Mouse (Mus musculus): ENCODE measurements at regions not wholly inside any gene's neighbourhood (a gene's known extent, or its start where the extent isn't known, plus 50 kb on each side); places are given as distances from the start of the nearest gene placed in this dataset.

DNA sequence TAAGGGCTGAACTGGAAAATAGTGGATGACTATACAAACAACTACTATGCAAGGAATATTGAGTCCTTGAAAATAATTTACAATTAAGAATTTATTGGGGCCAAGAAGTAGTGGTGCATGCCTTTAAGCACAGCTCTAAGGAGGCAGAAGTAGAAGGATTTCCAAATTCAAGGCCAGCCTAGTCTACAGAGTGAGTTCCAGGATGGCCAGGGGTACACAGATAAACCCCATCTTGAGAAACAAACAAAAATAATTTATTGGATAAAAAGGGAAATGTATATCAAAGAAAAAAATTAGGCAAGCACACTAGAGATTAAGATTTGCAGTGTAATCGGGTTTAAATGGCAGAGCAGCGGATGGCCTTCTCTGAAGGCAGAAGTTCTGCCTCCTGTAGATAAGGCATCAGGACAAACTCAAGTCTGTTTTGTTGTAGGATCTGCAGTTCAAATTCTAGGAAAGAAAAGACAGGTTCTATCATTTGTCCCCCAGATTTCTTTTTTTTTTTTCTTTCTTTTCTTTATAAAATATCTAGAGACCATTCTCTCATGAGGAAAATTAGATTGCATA lies 110.7 kb upstream of the Man2a1 start:
- H3K9me3 ChIP-seq (ENCODE audit: control insufficient read depth, low read length): no peaks in the 10 kb centered on the region
- ATAC-seq (ENCODE audit: low FRiP score): no peak

GRCm38 (mm10) chr17:64490664-64491063 lies 109.9 kb upstream of the Man2a1 start:
- H3K9ac ChIP-seq (ENCODE audit: low read length): no peak overlapping the region
- no peak overlapping the region for H3K4me3 ChIP-seq (ENCODE audit: low read depth, low read length)
- DNase-seq (ENCODE audit: low spot score, missing footprints): no peak
- H3K27ac ChIP-seq (ENCODE audit: low read depth, low read length): no peak overlapping the region
- no peaks in the 10 kb centered on the region for H3K27me3 ChIP-seq (ENCODE audit: control insufficient read depth, insufficient read depth, low read length)
- no peak for ATAC-seq (ENCODE audit: low FRiP score)
- WGBS: 91% methylated on average over 7 of the region's 7 CpGs
- H3K4me1 ChIP-seq (ENCODE audit: control insufficient read depth, insufficient read depth, low read length): no peaks in the 10 kb centered on the region
- H3K36me3 ChIP-seq (ENCODE audit: control insufficient read depth, insufficient read depth, low read length): no peaks in the 10 kb centered on the region
- no peak overlapping the region for H3K4me2 ChIP-seq
- H3K9me3 ChIP-seq (ENCODE audit: control insufficient read depth, low read length): no peaks in the 10 kb centered on the region

More for the DNA sequence above, 110.7 kb upstream of the Man2a1 start:
- 84% methylated on average over 2 of the region's 2 CpGs for WGBS
- Histone ChIP-seq H3K4me3 (ENCODE audit: low read depth, low read length) (no peak overlapping the region), H3K36me3 (ENCODE audit: control insufficient read depth, insufficient read depth, low read length) (no peaks in the 10 kb centered on the region), H3K27ac (ENCODE audit: low read depth, low read length) (no peak overlapping the region), H3K4me2 (no peak overlapping the region), H3K9ac (ENCODE audit: low read length) (no peak overlapping the region), H3K4me1 (ENCODE audit: control insufficient read depth, insufficient read depth, low read length) (no peaks in the 10 kb centered on the region), H3K27me3 (ENCODE audit: control insufficient read depth, insufficient read depth, low read length) (no peaks in the 10 kb centered on the region)
- DNase-seq (ENCODE audit: low spot score, missing footprints): no peak

DNA sequence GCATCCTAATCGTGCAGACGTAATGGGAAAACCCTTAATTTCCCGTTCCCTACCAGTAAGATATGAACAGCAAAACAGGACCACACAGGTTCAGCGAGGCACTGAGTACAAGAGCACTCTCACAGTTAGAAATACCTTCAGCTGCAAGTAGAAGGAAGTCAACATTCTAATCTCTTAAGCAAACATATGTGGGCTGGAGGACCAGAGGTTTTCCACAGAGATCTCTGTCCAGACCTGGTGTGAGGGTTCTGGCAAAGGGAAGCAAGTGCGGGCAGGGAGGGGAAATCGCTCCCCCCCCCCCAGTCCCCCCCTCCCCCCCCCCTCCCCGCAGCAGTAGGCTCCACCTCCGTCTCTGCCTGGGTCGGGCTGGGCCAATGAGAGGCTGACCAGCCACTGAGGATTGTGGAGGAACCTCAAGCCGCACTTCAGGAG lies 108.6 kb upstream of the Man2a1 start:
- Histone ChIP-seq H3K9ac (ENCODE audit: low read length) (no peak overlapping the region), H3K27ac (ENCODE audit: low read depth, low read length) (no peak overlapping the region), H3K36me3 (ENCODE audit: control insufficient read depth, insufficient read depth, low read length) (no peaks in the 10 kb centered on the region), H3K27me3 (ENCODE audit: control insufficient read depth, insufficient read depth, low read length) (no peaks in the 10 kb centered on the region), H3K4me1 (ENCODE audit: control insufficient read depth, insufficient read depth, low read length) (no peaks in the 10 kb centered on the region), H3K4me2 (no peak overlapping the region), H3K9me3 (ENCODE audit: control insufficient read depth, low read length) (no peaks in the 10 kb centered on the region), H3K4me3 (ENCODE audit: low read depth, low read length) (no peak overlapping the region)
- DNase-seq (ENCODE audit: low spot score, missing footprints) (no peak), ATAC-seq (ENCODE audit: low FRiP score) (peak; percentile 38; the same call in 1 of the 2 replicates)
- 52% methylated on average over 9 of the region's 10 CpGs for WGBS

DNA sequence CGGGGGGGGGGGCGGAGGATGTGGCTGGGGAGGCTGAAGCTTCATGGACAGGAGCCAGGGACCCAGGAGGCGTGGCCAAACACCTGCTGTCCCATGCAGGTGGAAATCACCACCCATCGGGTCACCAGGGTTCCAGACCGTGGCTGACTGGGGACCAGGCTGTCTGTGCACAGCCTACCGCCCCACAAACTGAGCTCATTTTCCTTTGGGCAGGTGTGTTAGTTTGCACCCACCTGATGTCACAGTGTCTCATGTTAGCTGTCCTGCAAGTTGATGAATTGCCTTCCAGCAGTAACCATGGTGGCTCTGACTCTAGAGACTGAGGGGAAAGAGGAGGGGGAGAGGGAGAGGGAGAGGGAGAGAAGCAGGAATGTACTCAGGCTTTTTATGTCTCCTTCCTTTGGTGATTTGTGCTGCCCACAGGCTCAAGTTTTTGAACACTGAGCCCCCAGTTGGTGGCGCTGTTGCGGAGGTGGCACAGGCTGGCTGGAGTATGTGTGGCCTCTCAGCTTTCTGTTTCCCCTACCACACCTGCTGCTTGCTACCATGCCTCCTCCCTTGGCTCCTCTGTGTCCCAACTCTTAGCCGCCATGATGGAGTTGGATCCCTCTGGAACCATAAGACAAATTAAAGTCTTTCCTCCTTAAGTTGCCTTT lies 107.8 kb upstream of the Man2a1 start:
- no peak overlapping the region for H3K27ac ChIP-seq (ENCODE audit: low read depth, low read length)
- H3K4me1 ChIP-seq (ENCODE audit: control insufficient read depth, insufficient read depth, low read length): no peaks in the 10 kb centered on the region
- no peaks in the 10 kb centered on the region for H3K27me3 ChIP-seq (ENCODE audit: control insufficient read depth, insufficient read depth, low read length)
- no peaks in the 10 kb centered on the region for H3K36me3 ChIP-seq (ENCODE audit: control insufficient read depth, insufficient read depth, low read length)
- 49% methylated on average over 8 of the region's 9 CpGs for WGBS
- DNase-seq (ENCODE audit: low spot score, missing footprints) (peak; percentile 77), ATAC-seq (ENCODE audit: low FRiP score) (peak; percentile 30; the same call in 1 of the 2 replicates)
- H3K9ac ChIP-seq (ENCODE audit: low read length): no peak overlapping the region
- H3K4me2 ChIP-seq: no peak overlapping the region
- H3K9me3 ChIP-seq (ENCODE audit: control insufficient read depth, low read length): no peaks in the 10 kb centered on the region
- no peak overlapping the region for H3K4me3 ChIP-seq (ENCODE audit: low read depth, low read length)

GRCm38 (mm10) chr17:64499281-64499997 lies 101.1 kb upstream of the Man2a1 start:
- Histone ChIP-seq H3K27me3 (ENCODE audit: control insufficient read depth, insufficient read depth, low read length) (no peaks in the 10 kb centered on the region), H3K9ac (ENCODE audit: low read length) (no peak overlapping the region), H3K27ac (ENCODE audit: low read depth, low read length) (no peak overlapping the region), H3K36me3 (ENCODE audit: control insufficient read depth, insufficient read depth, low read length) (no peaks in the 10 kb centered on the region), H3K9me3 (ENCODE audit: control insufficient read depth, low read length) (no peaks in the 10 kb centered on the region), H3K4me1 (ENCODE audit: control insufficient read depth, insufficient read depth, low read length) (no peaks in the 10 kb centered on the region), H3K4me2 (no peak overlapping the region), H3K4me3 (ENCODE audit: low read depth, low read length) (no peak overlapping the region)
- WGBS: 59% methylated on average over 15 of the region's 15 CpGs
- ATAC-seq (ENCODE audit: low FRiP score): peak; percentile 52; the same call in 1 of the 2 replicates
- no peak for DNase-seq (ENCODE audit: low spot score, missing footprints)

DNA sequence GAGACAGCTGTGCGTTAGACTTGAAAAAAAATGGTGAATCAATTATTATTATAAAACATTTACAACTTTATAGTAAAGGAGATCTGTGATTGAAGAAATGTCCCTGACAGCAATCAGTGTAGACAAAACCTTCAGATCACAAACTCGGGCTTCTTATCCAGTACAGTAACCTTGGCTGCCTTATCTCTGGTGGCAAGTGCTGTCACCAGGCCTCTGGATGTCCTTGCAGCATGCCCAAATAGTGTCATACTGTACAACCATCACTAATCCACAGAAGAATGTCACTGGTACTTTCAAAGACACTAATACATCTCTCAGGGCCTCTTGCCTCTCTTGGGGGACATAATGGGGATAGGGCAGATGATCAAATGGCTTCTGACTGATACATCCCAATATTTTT lies 98.2 kb upstream of the Man2a1 start:
- WGBS: 87% methylated on average over 2 of the region's 2 CpGs
- no peak for ATAC-seq (ENCODE audit: low FRiP score)
- no peaks in the 10 kb centered on the region for H3K27me3 ChIP-seq (ENCODE audit: control insufficient read depth, insufficient read depth, low read length)
- no peak overlapping the region for H3K9ac ChIP-seq (ENCODE audit: low read length)
- no peak overlapping the region for H3K27ac ChIP-seq (ENCODE audit: low read depth, low read length)
- no peak overlapping the region for H3K4me2 ChIP-seq
- no peaks in the 10 kb centered on the region for H3K4me1 ChIP-seq (ENCODE audit: control insufficient read depth, insufficient read depth, low read length)
- no peak overlapping the region for H3K4me3 ChIP-seq (ENCODE audit: low read depth, low read length)
- no peaks in the 10 kb centered on the region for H3K36me3 ChIP-seq (ENCODE audit: control insufficient read depth, insufficient read depth, low read length)
- H3K9me3 ChIP-seq (ENCODE audit: control insufficient read depth, low read length): no peaks in the 10 kb centered on the region
- DNase-seq (ENCODE audit: low spot score, missing footprints): no peak

DNA sequence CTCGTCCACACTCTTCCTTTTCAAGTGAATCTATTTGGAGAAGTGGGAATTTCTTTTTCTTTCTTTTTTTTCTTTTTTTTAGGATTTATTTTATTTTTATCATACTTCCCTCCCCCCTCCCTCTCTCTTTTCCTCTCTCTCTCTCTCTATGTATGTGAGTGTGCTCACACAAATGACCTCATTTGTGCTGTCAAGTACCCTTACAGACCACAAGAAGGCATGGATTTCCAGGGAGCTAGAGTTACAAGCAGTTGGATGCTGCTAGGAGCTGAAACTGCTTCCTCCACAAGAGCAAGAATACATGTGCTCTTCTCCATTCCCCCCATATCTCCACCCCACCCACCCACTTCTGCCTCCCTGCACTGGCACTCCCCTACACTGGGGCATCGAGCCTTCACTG lies 94.6 kb upstream of the Man2a1 start:
- WGBS: 85% methylated on average over 2 of the region's 2 CpGs
- no peaks in the 10 kb centered on the region for H3K4me1 ChIP-seq (ENCODE audit: control insufficient read depth, insufficient read depth, low read length)
- no peaks in the 10 kb centered on the region for H3K36me3 ChIP-seq (ENCODE audit: control insufficient read depth, insufficient read depth, low read length)
- ATAC-seq (ENCODE audit: low FRiP score): no peak
- no peak overlapping the region for H3K4me3 ChIP-seq (ENCODE audit: low read depth, low read length)
- no peak overlapping the region for H3K4me2 ChIP-seq
- DNase-seq (ENCODE audit: low spot score, missing footprints): no peak
- H3K27me3 ChIP-seq (ENCODE audit: control insufficient read depth, insufficient read depth, low read length): no peaks in the 10 kb centered on the region
- no peaks in the 10 kb centered on the region for H3K9me3 ChIP-seq (ENCODE audit: control insufficient read depth, low read length)
- H3K27ac ChIP-seq (ENCODE audit: low read depth, low read length): no peak overlapping the region
- H3K9ac ChIP-seq (ENCODE audit: low read length): no peak overlapping the region

DNA sequence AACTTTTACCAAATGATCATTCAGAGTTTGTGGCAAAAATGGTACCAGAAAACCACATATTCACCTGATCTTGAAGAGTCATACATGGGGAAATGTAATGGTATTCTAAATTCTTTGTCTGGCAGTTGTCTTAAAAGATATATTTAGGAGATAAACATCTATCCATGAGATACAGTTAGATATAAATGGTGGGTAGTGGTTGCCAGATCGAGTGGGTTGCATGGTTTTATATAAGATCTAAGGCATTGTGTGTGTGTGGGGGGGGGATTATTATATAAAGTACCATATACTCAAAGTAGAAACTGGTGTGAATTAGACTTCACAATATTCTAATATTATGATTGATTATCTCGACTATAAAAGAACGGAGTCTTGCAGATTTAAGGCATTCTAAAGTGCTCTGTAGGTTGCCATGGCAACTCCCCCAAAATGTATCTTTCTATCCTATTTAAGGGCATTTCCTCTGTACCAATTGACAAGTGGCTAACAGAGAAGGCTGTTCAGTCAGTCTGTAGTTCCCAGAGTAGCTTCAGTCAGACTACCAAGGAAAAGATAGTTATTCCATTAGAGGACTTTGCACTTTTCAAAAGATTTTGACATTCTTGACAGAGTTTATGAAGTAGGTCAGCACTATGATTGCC lies 89.3 kb upstream of the Man2a1 start:
- Histone ChIP-seq H3K4me1 (ENCODE audit: control insufficient read depth, insufficient read depth, low read length) (no peaks in the 10 kb centered on the region), H3K27ac (ENCODE audit: low read depth, low read length) (no peak overlapping the region), H3K9ac (ENCODE audit: low read length) (no peak overlapping the region), H3K9me3 (ENCODE audit: control insufficient read depth, low read length) (no peaks in the 10 kb centered on the region), H3K36me3 (ENCODE audit: control insufficient read depth, insufficient read depth, low read length) (no peaks in the 10 kb centered on the region), H3K4me3 (ENCODE audit: low read depth, low read length) (no peak overlapping the region), H3K27me3 (ENCODE audit: control insufficient read depth, insufficient read depth, low read length) (no peaks in the 10 kb centered on the region), H3K4me2 (no peak overlapping the region)
- DNase-seq (ENCODE audit: low spot score, missing footprints) (no peak), ATAC-seq (ENCODE audit: low FRiP score) (no peak)
- 78% methylated on average over 3 of the region's 3 CpGs for WGBS

DNA sequence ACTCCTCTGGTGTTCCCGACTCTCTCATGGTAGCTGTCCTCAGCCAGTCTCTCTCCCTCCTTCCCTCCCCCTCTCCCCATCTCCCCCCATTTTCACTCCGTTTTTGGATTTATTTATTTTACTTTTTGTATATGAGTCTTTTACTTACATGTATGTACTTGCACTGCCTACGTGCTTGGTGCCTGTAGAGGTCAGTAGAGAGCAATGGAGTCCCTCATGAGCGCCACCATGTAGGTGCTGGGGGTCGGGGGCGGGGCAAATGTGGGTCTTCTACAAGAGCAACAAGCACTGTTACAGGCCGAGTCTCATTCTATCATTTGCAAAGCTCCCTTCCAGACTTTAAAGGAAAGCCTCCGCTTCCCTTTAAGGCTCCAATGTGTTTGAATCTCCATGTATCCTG lies 78.3 kb upstream of the Man2a1 start:
- Histone ChIP-seq H3K27me3 (ENCODE audit: control insufficient read depth, insufficient read depth, low read length) (no peaks in the 10 kb centered on the region), H3K4me2 (no peak overlapping the region), H3K36me3 (ENCODE audit: control insufficient read depth, insufficient read depth, low read length) (no peaks in the 10 kb centered on the region), H3K27ac (ENCODE audit: low read depth, low read length) (no peak overlapping the region), H3K9ac (ENCODE audit: low read length) (no peak overlapping the region), H3K4me1 (ENCODE audit: control insufficient read depth, insufficient read depth, low read length) (no peaks in the 10 kb centered on the region), H3K4me3 (ENCODE audit: low read depth, low read length) (no peak overlapping the region), H3K9me3 (ENCODE audit: control insufficient read depth, low read length) (no peaks in the 10 kb centered on the region)
- 75% methylated on average over 8 of the region's 8 CpGs for WGBS
- ATAC-seq (ENCODE audit: low FRiP score) (no peak), DNase-seq (ENCODE audit: low spot score, missing footprints) (no peak)

All from midbrain, embryonic 11.5 days (tissue).